Mouse (Mus musculus) embryonic fibroblast, embryonic 13.5 days (primary cell): Measurements from ENCODE around the gene Slco4a1.

Experiments
- CTCF ChIP-seq: IDR thresholded peaks from 2 replicates; pipeline ENCODE4 v1.5.1; 2011; ENCODE audit warnings: mild to moderate bottlenecking, control low read depth, low read length, moderate library complexity, borderline replicate concordance; ENCODE audit not compliant: insufficient read depth
- POLR2A ChIP-seq: IDR thresholded peaks from 2 replicates; pipeline ENCODE4 v1.6.1; 2011; ENCODE audit warnings: low read depth, mild to moderate bottlenecking, control low read depth, low read length, moderate library complexity

DNA sequence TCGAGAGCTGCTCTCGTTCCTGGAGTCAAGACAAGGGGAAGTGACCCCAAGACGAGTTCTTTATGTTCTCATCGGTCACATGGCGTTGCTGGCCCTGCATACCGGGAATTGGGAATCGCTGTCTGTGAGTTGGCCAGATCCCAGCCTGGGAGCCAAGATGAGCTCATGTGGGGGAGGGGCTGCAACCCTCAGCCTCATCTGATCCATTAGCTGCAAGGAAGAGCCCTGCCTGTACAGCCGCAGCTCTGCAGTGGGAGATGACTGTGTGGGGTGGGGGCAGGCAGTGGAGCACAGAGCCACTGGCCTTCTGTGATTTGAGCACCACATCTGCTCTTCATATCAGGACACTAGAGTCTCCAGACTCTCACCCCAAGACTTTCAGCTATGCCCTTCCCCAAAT lies 45.6 kb upstream of the Slco4a1 start:
- TF ChIP-seq POLR2A (no peak), CTCF (no peak)
